Mouse (Mus musculus): ENCODE data around the gene Olfr1015.

Gene Olfr1015

GRCm38 (mm10) chr2:85781717-85782116 is at the start of gene Olfr1015:
Olfr1015 (plus strand) TSS chr2:85782017.
- in situ Hi-C loops (cut with MboI; ENCODE audit: low pct_unique_long_range_greater_than_20kb in 1 of 2, low sequenced_read_pairs in 2 of 2, unreplicated experiment in 1 of 2), result no loop called here

- in situ Hi-C loops (cut with MboI; ENCODE audit: low pct_unique_long_range_greater_than_20kb in 1 of 2, low sequenced_read_pairs in 2 of 2, unreplicated experiment in 1 of 2), result loop anchor here in 1 of 2 experiments (25.0 kb wide), 1 partner anchor 733 kb away; the partner anchor contains the start of gene Olfr228
Observed at GRCm38 (mm10) chr2:85753822-85754221, 28.0 kb upstream of the Olfr1015 start.

- in situ Hi-C loops (cut with MboI; ENCODE audit: low pct_unique_long_range_greater_than_20kb in 1 of 2, low sequenced_read_pairs in 2 of 2, unreplicated experiment in 1 of 2), result loop anchor here in 1 of 2 experiments (25.0 kb wide), 1 partner anchor 725 kb away; the partner anchor contains the start of gene Olfr228
Observed at GRCm38 (mm10) chr2:85762666-85763065, 19.2 kb upstream of the Olfr1015 start, which contains the start of gene Olfr1012. Olfr1012 (minus strand) TSS chr2:85762766.

- in situ Hi-C loops (cut with MboI; ENCODE audit: low pct_unique_long_range_greater_than_20kb in 1 of 2, low sequenced_read_pairs in 2 of 2, unreplicated experiment in 1 of 2), result loop anchor here in 1 of 2 experiments (25.0 kb wide), 1 partner anchor 721 kb away; the partner anchor contains the start of gene Olfr228
Observed at GRCm38 (mm10) chr2:85766798-85767197, 15.0 kb upstream of the Olfr1015 start, which contains the start of gene Olfr1013. Olfr1013 (plus strand) TSS chr2:85767098.

DNA sequence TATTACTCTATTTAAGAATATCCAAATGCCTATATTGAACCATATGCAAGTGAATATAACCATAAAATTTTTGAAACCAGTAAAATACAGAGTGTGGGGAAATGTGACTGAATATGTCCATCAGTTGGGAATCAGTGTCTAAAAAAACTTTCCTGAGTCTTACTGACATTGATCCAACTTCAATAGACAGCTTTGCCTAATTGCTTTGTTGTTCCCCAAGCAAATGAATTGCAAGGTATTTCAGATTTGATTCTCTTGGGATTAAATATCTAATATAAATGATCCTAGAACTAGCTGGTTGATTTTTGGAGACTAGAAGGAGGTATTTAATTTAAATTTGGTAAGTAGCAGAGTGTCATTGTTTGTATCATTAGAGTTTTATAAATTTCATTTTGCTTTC is 9.4 kb upstream of the Olfr1015 start, which contains the start of gene Olfr1014:
Olfr1014 (plus strand) TSS at position 301 of the 400 bp plus-strand sequence.
- in situ Hi-C loops (cut with MboI; ENCODE audit: low pct_unique_long_range_greater_than_20kb in 1 of 2, low sequenced_read_pairs in 2 of 2, unreplicated experiment in 1 of 2), result loop anchor here in 1 of 2 experiments (25.0 kb wide), 1 partner anchor 715 kb away; the partner anchor contains the start of gene Olfr228

GRCm38 (mm10) chr2:85792331-85792730 is 10.5 kb downstream of the Olfr1015 start:
- in situ Hi-C loops (cut with MboI; ENCODE audit: low pct_unique_long_range_greater_than_20kb in 1 of 2, low sequenced_read_pairs in 2 of 2, unreplicated experiment in 1 of 2), result no loop called here

DNA sequence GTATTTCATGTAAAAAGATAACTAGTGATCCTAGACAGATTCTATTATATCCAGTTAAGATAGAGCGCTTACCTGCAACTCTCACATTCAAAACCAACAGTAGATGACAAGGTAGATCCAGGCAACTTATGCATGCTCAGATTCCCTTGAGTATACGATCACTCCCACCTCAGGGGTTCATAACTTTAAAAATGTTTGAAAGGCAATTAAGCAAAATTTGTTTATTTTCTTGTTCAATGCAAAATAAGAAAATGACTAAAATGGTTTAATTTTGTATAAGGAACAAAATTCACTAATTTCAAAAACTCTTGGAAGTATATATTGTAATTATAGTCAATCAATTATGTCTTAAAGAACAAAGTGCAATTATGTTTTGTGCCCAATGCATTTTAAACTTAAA is 20.6 kb downstream of the Olfr1015 start, which contains the start of gene Olfr1016:
Olfr1016 (minus strand) TSS at position 101 of the 400 bp plus-strand sequence.
- in situ Hi-C loops (cut with MboI; ENCODE audit: low pct_unique_long_range_greater_than_20kb in 1 of 2, low sequenced_read_pairs in 2 of 2, unreplicated experiment in 1 of 2), result no loop called here

GRCm38 (mm10) chr2:85804501-85804900 is 22.7 kb downstream of the Olfr1015 start:
- in situ Hi-C loops (cut with MboI; ENCODE audit: low pct_unique_long_range_greater_than_20kb in 1 of 2, low sequenced_read_pairs in 2 of 2, unreplicated experiment in 1 of 2), result no loop called here

- in situ Hi-C loops (cut with MboI; ENCODE audit: low pct_unique_long_range_greater_than_20kb in 1 of 2, low sequenced_read_pairs in 2 of 2, unreplicated experiment in 1 of 2), result no loop called here
Observed at GRCm38 (mm10) chr2:85818179-85818578, 36.4 kb downstream of the Olfr1015 start, which contains the start of gene Olfr1018. Olfr1018 (plus strand) TSS chr2:85818479.

All from mouse embryonic stem cell (cell line).